Mouse (Mus musculus): ENCODE data around the gene Pxylp1.
"Not testable (repeated sequence)": the region's sequence is repeated elsewhere in the genome, so short reads cannot be mapped to it uniquely, and the experiment has no call there.

Pxylp1 gene

GRCm38 (mm10) chr9:96892546-96892945 is at the start of gene Pxylp1:
Gene Pxylp1, minus strand, starts transcription at chr9:96892669.
- DNase-seq (ENCODE audit: low spot score in 2 of 2), result no peak

- no peak for DNase-seq (ENCODE audit: low spot score in 2 of 2)
These were observed 46.4 kb upstream of the Pxylp1 start for GRCm38 (mm10) chr9:96938887-96939286.

- not testable (repeated sequence) for DNase-seq (ENCODE audit: low spot score in 2 of 2)
These were observed 44.0 kb upstream of the Pxylp1 start for GRCm38 (mm10) chr9:96936427-96936826.

- no peak for DNase-seq (ENCODE audit: low spot score in 2 of 2)
These were observed 43.3 kb upstream of the Pxylp1 start for GRCm38 (mm10) chr9:96935556-96936300.

- no peak for DNase-seq (ENCODE audit: low spot score in 2 of 2)
These were observed 42.3 kb upstream of the Pxylp1 start for GRCm38 (mm10) chr9:96934816-96935215.

GRCm38 (mm10) chr9:96932751-96933150 is 40.3 kb upstream of the Pxylp1 start:
- no peak for DNase-seq (ENCODE audit: low spot score in 2 of 2)

GRCm38 (mm10) chr9:96923577-96924316 is 31.3 kb upstream of the Pxylp1 start:
- DNase-seq (ENCODE audit: low spot score in 2 of 2), result no peak

- no peak for DNase-seq (ENCODE audit: low spot score in 2 of 2)
These were observed 30.6 kb upstream of the Pxylp1 start for GRCm38 (mm10) chr9:96923119-96923518.

- peak; percentile 68 to 91 for DNase-seq (ENCODE audit: low spot score in 2 of 2)
These were observed 24.4 kb upstream of the Pxylp1 start for GRCm38 (mm10) chr9:96916620-96917538.

- DNase-seq (ENCODE audit: low spot score in 2 of 2), result no peak
These were observed 23.6 kb upstream of the Pxylp1 start for GRCm38 (mm10) chr9:96916076-96916475.

GRCm38 (mm10) chr9:96914851-96915250 is 22.4 kb upstream of the Pxylp1 start:
- DNase-seq (ENCODE audit: low spot score in 2 of 2), result no peak

GRCm38 (mm10) chr9:96914005-96914404 is 21.5 kb upstream of the Pxylp1 start:
- no peak for DNase-seq (ENCODE audit: low spot score in 2 of 2)

- DNase-seq (ENCODE audit: low spot score in 2 of 2), result no peak
These were observed 17.0 kb upstream of the Pxylp1 start for GRCm38 (mm10) chr9:96909503-96909902.

GRCm38 (mm10) chr9:96908737-96909136 is 16.3 kb upstream of the Pxylp1 start:
- DNase-seq (ENCODE audit: low spot score in 2 of 2), result no peak

GRCm38 (mm10) chr9:96904360-96905355 is 12.2 kb upstream of the Pxylp1 start:
- no peak for DNase-seq (ENCODE audit: low spot score in 2 of 2)

- no peak for DNase-seq (ENCODE audit: low spot score in 2 of 2)
These were observed 7.2 kb upstream of the Pxylp1 start for GRCm38 (mm10) chr9:96899717-96900116.

- no peak for DNase-seq (ENCODE audit: low spot score in 2 of 2)
These were observed 6.5 kb upstream of the Pxylp1 start for GRCm38 (mm10) chr9:96899004-96899403.

- no peak for DNase-seq (ENCODE audit: low spot score in 2 of 2)
These were observed 4.2 kb upstream of the Pxylp1 start for GRCm38 (mm10) chr9:96896690-96897089.

GRCm38 (mm10) chr9:96893582-96893981 is 1.1 kb upstream of the Pxylp1 start:
- no peak for DNase-seq (ENCODE audit: low spot score in 2 of 2)
